7 mouse cellular contexts compared by ENCODE assay signal in genomic region chr2:32175051-32175466, GRCm38 (mm10). TPM values are rescaled to one million over a fixed set of nuclear protein-coding genes. Genes with fewer than 3 reads are reported as not detected.
DNase-seq lines count a peak whose midpoint lies in the region; ATAC-seq and TF ChIP-seq lines count a peak whose summit lies in the region.

No protein-coding gene starts in this region.

- H3K27me3 ChIP-seq in C2C12 (ENCODE audit: control insufficient read depth, insufficient read depth, insufficient read length), result no peaks in the 10 kb centered on the region
- H3K27me3 ChIP-seq in intestine, embryonic 14.5 days (replicated peaks; ENCODE audit: control insufficient read depth, insufficient read depth, low read length), result no peaks in the 10 kb centered on the region
- no peaks in the 10 kb centered on the region for H3K27me3 ChIP-seq in liver, embryonic 11.5 days (replicated peaks; ENCODE audit: control insufficient read depth, insufficient read depth, low read length)

- peak overlapping the region; percentile 35 for H3K4me2 ChIP-seq in intestine, embryonic 14.5 days (ENCODE audit: low read length)
- peak overlapping the region; percentile 23 for H3K4me2 ChIP-seq in liver, embryonic 11.5 days

- DNase-seq in ES-E14 (ENCODE audit: low read depth, low spot score), result no peak
- no peak for DNase-seq in intestine, embryonic 14.5 days (ENCODE audit: low spot score)
- no peak for DNase-seq in liver, embryonic 11.5 days (ENCODE audit: low spot score)
- DNase-seq in right cerebral cortex, postnatal 14 days, result peak; percentile 68
- DNase-seq in gastrocnemius, postnatal 4 days (ENCODE audit: low spot score in 2 of 2), result no peak

- in situ Hi-C loops in ES-E14 (cut with MboI; ENCODE audit: low sequenced_read_pairs in 2 of 2, unreplicated experiment in 2 of 2), result no loop called here

- H3K9me3 ChIP-seq in ES-E14 (ENCODE audit: control insufficient read depth, insufficient read depth, low read depth, low read length), result no peaks in the 10 kb centered on the region
- no peaks in the 10 kb centered on the region for H3K9me3 ChIP-seq in intestine, embryonic 14.5 days (ENCODE audit: control insufficient read depth, low read length)
- no peaks in the 10 kb centered on the region for H3K9me3 ChIP-seq in liver, embryonic 11.5 days (ENCODE audit: control insufficient read depth, low read length)

- peak overlapping the region; percentile 98 for H3K27ac ChIP-seq in ES-E14 (ENCODE audit: insufficient read depth, low read depth, low read length, poor library complexity, severe bottlenecking)
- peak overlapping the region; percentile 82 for H3K27ac ChIP-seq in embryonic fibroblast, embryonic 13.5 days (ENCODE audit: insufficient read depth, low read length)
- H3K27ac ChIP-seq in intestine, embryonic 14.5 days (ENCODE audit: low read depth), result peak overlapping the region; percentile 85
- peak overlapping the region; percentile 60 for H3K27ac ChIP-seq in liver, embryonic 11.5 days (ENCODE audit: low read depth, low read length)

- no peak overlapping the region for H3K4me3 ChIP-seq in C2C12 (ENCODE audit: insufficient read depth, poor library complexity, severe bottlenecking)
- H3K4me3 ChIP-seq in ES-E14 (ENCODE audit: insufficient read depth in 1 of 2, low read depth in 1 of 2, low read length in 2 of 2, poor library complexity in 1 of 2, severe bottlenecking in 1 of 2), result peak overlapping the region; percentile 8 to 50
- H3K4me3 ChIP-seq in embryonic fibroblast, embryonic 13.5 days (ENCODE audit: insufficient read depth, low read length), result no peak overlapping the region
- no peak overlapping the region for H3K4me3 ChIP-seq in intestine, embryonic 14.5 days (ENCODE audit: low read depth, low read length)
- no peak overlapping the region for H3K4me3 ChIP-seq in liver, embryonic 11.5 days (ENCODE audit: low read depth, low read length)

- H3ac ChIP-seq in C2C12 (ENCODE audit: control insufficient read depth, insufficient read length, low read depth), result peak overlapping the region; percentile 28

- 0 out of 2 replicates have a peak, but pooled peaks have one; percentile 37 for ATAC-seq in intestine, embryonic 14.5 days (replicated peaks; ENCODE audit: low FRiP score, low TSS enrichment, low read depth)
- no peak for ATAC-seq in liver, embryonic 11.5 days (replicated peaks; ENCODE audit: low FRiP score)

- WGBS in intestine, embryonic 14.5 days, result 28% methylated on average over 7 of the region's 7 CpGs
- 55% methylated on average over 7 of the region's 7 CpGs for WGBS in liver, embryonic 11.5 days

- H3K79me2 ChIP-seq in C2C12 (ENCODE audit: control insufficient read depth, insufficient read depth), result peaks cover 100% of the 10 kb centered on the region

- peaks cover 19 to 30% of the 10 kb centered on the region in 2 experiments for H3K4me1 ChIP-seq in ES-E14 (ENCODE audit: control insufficient read depth in 2 of 2, insufficient read depth in 2 of 2, low read length in 2 of 2, poor library complexity in 1 of 2)
- H3K4me1 ChIP-seq in embryonic fibroblast, embryonic 13.5 days (ENCODE audit: control insufficient read depth, insufficient read depth, low read length), result peaks cover 16% of the 10 kb centered on the region
- peaks cover 55% of the 10 kb centered on the region for H3K4me1 ChIP-seq in intestine, embryonic 14.5 days (replicated peaks; ENCODE audit: control insufficient read depth, insufficient read depth, low read length)
- H3K4me1 ChIP-seq in liver, embryonic 11.5 days (replicated peaks; ENCODE audit: control insufficient read depth, insufficient read depth, low read length), result peaks cover 41% of the 10 kb centered on the region

- no peak for TF ChIP-seq POLR2A in embryonic fibroblast, embryonic 13.5 days (IDR thresholded peaks at IDR 0.05; ENCODE audit: low read depth, low read length)

- TF ChIP-seq CTCF in C2C12 (IDR thresholded peaks at IDR 0.05; ENCODE audit: control insufficient read depth, insufficient read depth, insufficient read length), result no peak
- TF ChIP-seq CTCF in embryonic fibroblast, embryonic 13.5 days (IDR thresholded peaks at IDR 0.05; ENCODE audit: borderline replicate concordance, insufficient read depth, low read length), result no peak

- H3K36me3 ChIP-seq in C2C12 (ENCODE audit: control insufficient read depth, insufficient read depth) (peaks cover 3% of the 10 kb centered on the region), ES-E14 (ENCODE audit: control insufficient read depth, insufficient read depth, low read length, poor library complexity, severe bottlenecking) (peaks cover 3% of the 10 kb centered on the region; the same call in 1 of the 2 replicates)
- H3K36me3 ChIP-seq in intestine, embryonic 14.5 days (ENCODE audit: control insufficient read depth, insufficient read depth, low read length), result 0 out of 2 replicates have a peak, but pooled peaks cover 2% of the 10 kb centered on the region
- H3K36me3 ChIP-seq in liver, embryonic 11.5 days (ENCODE audit: control insufficient read depth, insufficient read depth, low read length), result no peaks in the 10 kb centered on the region; the same call in 1 of the 2 replicates

- H3K79me3 ChIP-seq in C2C12 (ENCODE audit: low read depth), result peaks cover 98% of the 10 kb centered on the region

- H3K9ac ChIP-seq in ES-E14 (ENCODE audit: insufficient read depth, low read depth, low read length, poor library complexity, severe bottlenecking), result peak overlapping the region; percentile 76
- H3K9ac ChIP-seq in intestine, embryonic 14.5 days (ENCODE audit: low read length), result peak overlapping the region; percentile 31
- H3K9ac ChIP-seq in liver, embryonic 11.5 days (ENCODE audit: low read depth, low read length), result no peak overlapping the region

TF ChIP-seq in C2C12, 6 proteins besides CTCF, POLR2A, EP300 and RAD21:
- no peak for TF ChIP-seq CEBPB (IDR thresholded peaks at IDR 0.05; ENCODE audit: low read depth)
TF ChIP-seq in C2C12: peak in this region for 0.

TF ChIP-seq in ES-E14, 5 proteins besides CTCF, POLR2A, EP300 and RAD21:
- TF ChIP-seq ZNF384 (IDR thresholded peaks at IDR 0.05; ENCODE audit: low read depth, low read length) (no peak), ZC3H11A (IDR thresholded peaks at IDR 0.05; ENCODE audit: borderline replicate concordance, low read depth, low read length) (no peak), MAFK (IDR thresholded peaks at IDR 0.05; ENCODE audit: insufficient read depth, low read depth, low read length) (no peak), CHD2 (IDR thresholded peaks at IDR 0.05; ENCODE audit: low read depth, low read length) (no peak), HCFC1 (IDR thresholded peaks at IDR 0.05; ENCODE audit: borderline replicate concordance, insufficient read depth, low read length) (no peak)
TF ChIP-seq in ES-E14: peak in this region for 0.

RNA-seq across cellular contexts. Expression of gene Prrc2b, which starts 24.2 kb away (rescaled TPM):
- 45.0 TPM for polyA plus RNA-seq in C2C12 (2012; fragmentation: generic; extraction: Trizol)
- total RNA-seq in ES-E14 (2012; rRNA removed), result 75.1 and 88.5 TPM in 2 replicates
- polyA plus RNA-seq in embryonic fibroblast, embryonic 13.5 days (2011; ENCODE audit: insufficient read length, low read depth, missing spikeins), result 75.5 and 84.6 TPM in 2 replicates
- polyA plus RNA-seq in intestine, embryonic 14.5 days (2014; fragmentation: Nextera tagmentation; extraction: Ambion mirVana), result 48.4 and 52.8 TPM in 2 replicates
- 37.8 and 48.1 TPM in 2 replicates for polyA plus RNA-seq in liver, embryonic 11.5 days (2014; fragmentation: Nextera tagmentation; extraction: Ambion mirVana)
- 100 to 1,000 TPM; 142 to 154 TPM for total RNA-seq in gastrocnemius, postnatal 4 days (2021)

Comparison
In these comparisons a context has a peak if more than half of its experiments do, and no peak if none do; other contexts are left out.
1. H3K4me3 ChIP-seq: peak in ES-E14 (2 of 2); none in C2C12 (single experiment), embryonic fibroblast, embryonic 13.5 days (single experiment), intestine, embryonic 14.5 days (single experiment) and liver, embryonic 11.5 days (single experiment).
2. Peak in every context shown above with its lines, with median percentiles within 50 percentile points of each other: H3K27ac ChIP-seq.